Mouse (Mus musculus) layer of hippocampus, postnatal 36 days (tissue): Measurements from ENCODE around the gene Gm9603. TPM values are rescaled to one million over a fixed set of nuclear protein-coding genes. Genes with fewer than 3 reads are reported as not detected.
"Not testable (repeated sequence)": the region's sequence is repeated elsewhere in the genome, so short reads cannot be mapped to it uniquely, and the experiment has no call there.

Experiments used
- DNase-seq, 2 experiments: peaks; one replicate each; pipeline ENCODE4 v3.0.0; 2022
- total RNA-seq, 2 experiments: library from RNA; stranded (reverse); gene quantifications; 2 replicates each; pipeline ENCODE4 v1.2.3; 2021

Gene Gm9603
- total RNA-seq: not detected

DNA sequence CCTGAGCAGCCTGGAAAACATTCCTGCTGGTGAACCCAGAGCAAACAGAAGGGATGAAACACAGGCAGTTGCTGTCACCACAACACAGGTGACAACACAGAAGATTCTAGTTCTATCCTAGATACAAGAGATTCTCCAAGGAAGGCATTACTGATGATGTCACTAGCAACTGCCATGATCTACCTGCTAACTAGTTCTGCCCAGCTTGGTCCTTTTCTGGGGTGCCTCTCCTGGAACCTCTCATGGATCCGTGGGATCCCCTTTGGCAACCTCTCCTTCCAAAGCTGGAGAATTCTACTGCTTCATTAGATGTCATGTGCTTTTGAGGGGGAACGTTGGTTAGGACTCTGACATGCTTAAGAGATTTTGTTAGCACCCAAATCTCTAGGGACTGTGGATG is at the start of gene Gm9603:
Gm9603 (minus strand) TSS at position 101 of the 400 bp plus-strand sequence.
- DNase-seq: not testable (repeated sequence)

DNA sequence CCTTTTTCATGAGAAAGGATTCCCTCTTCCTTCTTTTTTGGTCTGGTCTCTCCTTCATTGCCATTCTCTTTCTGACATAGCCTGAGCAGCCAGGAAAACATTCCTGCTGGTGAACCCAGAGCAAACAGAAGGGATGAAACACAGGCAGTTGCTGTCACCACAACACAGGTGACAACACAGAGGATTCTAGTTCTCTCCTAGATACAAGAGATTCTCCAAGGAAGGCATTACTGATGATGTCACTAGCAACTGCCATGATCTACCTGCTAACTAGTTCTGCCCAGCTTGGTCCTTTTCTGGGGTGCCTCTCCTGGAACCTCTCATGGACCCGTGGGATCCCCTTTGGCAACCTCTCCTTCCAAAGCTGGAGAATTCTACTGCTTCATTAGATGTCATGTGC is 54.3 kb downstream of the Gm9603 start, which contains the start of gene Gm8265:
Gm8265 (minus strand) TSS at position 101 of the 400 bp plus-strand sequence.
- DNase-seq: not testable (repeated sequence)

Other genes with a start within 250 kb of the Gm9603 start
- gene Gm3194, start 232.0 kb downstream of the Gm9603 start, total RNA-seq: 1 to 10 TPM; 3.3 to 3.8 TPM
- gene Gm8246, start 209.6 kb downstream of the Gm9603 start, total RNA-seq: not detected
- gene Gm3187, start 203.2 kb downstream of the Gm9603 start, total RNA-seq: not detected
- gene Gm3488, start 185.8 kb downstream of the Gm9603 start, total RNA-seq: under 1 TPM; 0.35 to 0.78 TPM
- not detected for gene Gm3532, start 149.0 kb downstream of the Gm9603 start, total RNA-seq
- gene Gm8265, start 54.4 kb downstream of the Gm9603 start, total RNA-seq: not detected
- gene Gm3373, start 54.1 kb upstream of the Gm9603 start, total RNA-seq: 1 to 10 TPM in 1 of 2 experiments, under 1 TPM in 1; 0.56 to 1.1 TPM
- 1 to 10 TPM; 3.3 to 3.8 TPM for gene Gm3383, start 120.5 kb upstream of the Gm9603 start, total RNA-seq
- not detected for gene Gm3424, start 142.9 kb upstream of the Gm9603 start, total RNA-seq
- 1 to 10 TPM; 1.0 to 1.1 TPM for gene Gm8237, start 192.9 kb upstream of the Gm9603 start, total RNA-seq